Comparison of ENCODE assay signal across 18 mouse cellular contexts in genomic region chr13:70802849-70803248, GRCm38 (mm10). TPM values are rescaled to one million over a fixed set of nuclear protein-coding genes. Genes with fewer than 3 reads are reported as not detected.
DNase-seq lines count a peak whose midpoint lies in the region; ATAC-seq and TF ChIP-seq lines count a peak whose summit lies in the region.
"Had no signal": no experiment of that assay in that cellular context is flagged by ENCODE, and none has a peak within 500 bp of the region (broad histone marks: within the 10 kb centered on the region; RNA-seq: fewer than 3 reads in every experiment).

No protein-coding gene starts in this region.

- TF ChIP-seq CTCF in Patski (IDR thresholded peaks at IDR 0.05), result no peak

- H3K36me3 ChIP-seq in kidney, embryonic 16.5 days (ENCODE audit: insufficient read depth, low read length), result no peaks in the 10 kb centered on the region
- no peaks in the 10 kb centered on the region for H3K36me3 ChIP-seq in limb, embryonic 13.5 days
- H3K36me3 ChIP-seq in forebrain, embryonic 11.5 days (ENCODE audit: control insufficient read depth, insufficient read depth, low read length), result no peaks in the 10 kb centered on the region
- H3K36me3 ChIP-seq: embryonic facial prominence, embryonic 13.5 days; neural tube, embryonic 13.5 days had no signal

- H3K4me1 ChIP-seq in kidney, embryonic 16.5 days (ENCODE audit: insufficient read depth, low read length), result peaks cover 16% of the 10 kb centered on the region
- no peaks in the 10 kb centered on the region for H3K4me1 ChIP-seq in limb, embryonic 13.5 days
- H3K4me1 ChIP-seq in forebrain, embryonic 11.5 days (replicated peaks; ENCODE audit: control insufficient read depth, insufficient read depth, low read length), result no peaks in the 10 kb centered on the region
- H3K4me1 ChIP-seq: neural tube, embryonic 13.5 days had no signal

- POLR2A ChIA-PET in Patski (lab: Charles Lee), result no interaction called here

- no peak overlapping the region for H3K4me2 ChIP-seq in kidney, embryonic 16.5 days (replicated peaks; ENCODE audit: low read depth, low read length)
- no peak overlapping the region for H3K4me2 ChIP-seq in limb, embryonic 13.5 days (replicated peaks)
- H3K4me2 ChIP-seq in forebrain, embryonic 11.5 days (ENCODE audit: low read depth, low read length, severe bottlenecking), result no peak overlapping the region
- H3K4me2 ChIP-seq: embryonic facial prominence, embryonic 13.5 days; midbrain, embryonic 11.5 days; neural tube, embryonic 13.5 days had no signal

- no peaks in the 10 kb centered on the region for H3K27me3 ChIP-seq in Patski
- no peaks in the 10 kb centered on the region for H3K27me3 ChIP-seq in kidney, embryonic 16.5 days (ENCODE audit: insufficient read depth, low read length)
- no peaks in the 10 kb centered on the region for H3K27me3 ChIP-seq in limb, embryonic 13.5 days
- H3K27me3 ChIP-seq in forebrain, embryonic 11.5 days (ENCODE audit: control insufficient read depth, insufficient read depth, low read length), result no peaks in the 10 kb centered on the region
- H3K27me3 ChIP-seq: embryonic facial prominence, embryonic 13.5 days; neural tube, embryonic 13.5 days had no signal

- H3K9ac ChIP-seq in kidney, embryonic 16.5 days (replicated peaks; ENCODE audit: low read length), result no peak overlapping the region
- no peak overlapping the region for H3K9ac ChIP-seq in limb, embryonic 13.5 days
- no peak overlapping the region for H3K9ac ChIP-seq in forebrain, embryonic 11.5 days (ENCODE audit: low read length)
- H3K9ac ChIP-seq: embryonic facial prominence, embryonic 13.5 days; neural tube, embryonic 13.5 days had no signal

- peak overlapping the region; percentile 84 for H3K27ac ChIP-seq in kidney, embryonic 16.5 days (ENCODE audit: low read length)
- peak overlapping the region; percentile 17; the same call in 1 of the 2 replicates for H3K27ac ChIP-seq in limb, embryonic 13.5 days
- no peak overlapping the region for H3K27ac ChIP-seq in forebrain, embryonic 11.5 days (ENCODE audit: low read depth, low read length)
- H3K27ac ChIP-seq: embryonic facial prominence, embryonic 13.5 days; neural tube, embryonic 13.5 days had no signal

- in situ Hi-C loops in Patski (cut with MboI; ENCODE audit: low pct_unique_long_range_greater_than_20kb), result loop anchor here (5.0 kb wide), 1 partner anchor 34 kb away; no protein-coding TSS in a partner anchor

- no peak overlapping the region for H3K4me3 ChIP-seq in kidney, embryonic 16.5 days (ENCODE audit: low read length)
- no peak overlapping the region for H3K4me3 ChIP-seq in limb, embryonic 13.5 days
- no peak overlapping the region for H3K4me3 ChIP-seq in forebrain, embryonic 11.5 days (ENCODE audit: low read depth, low read length)
- H3K4me3 ChIP-seq: embryonic facial prominence, embryonic 13.5 days; neural tube, embryonic 13.5 days had no signal

- DNase-seq in Patski (ENCODE audit: low read depth, low spot score), result peak; percentile 93
- peak; percentile 55 for DNase-seq in kidney, adult 11 months
- no peak for DNase-seq in forebrain, embryonic 11.5 days (ENCODE audit: low spot score)
- no peak for DNase-seq in thymus, adult 18-20 months
- DNase-seq: adrenal gland, adult 8-10 months; cerebellum, adult 11 months; cerebellum, postnatal 10 days; liver; right cerebral cortex, postnatal 14 days; thymus, adult 2 months had no signal

- peak; percentile 46 for ATAC-seq in Patski
- ATAC-seq in kidney, embryonic 16.5 days (ENCODE audit: low FRiP score, low TSS enrichment), result peak; percentile 91
- no peak for ATAC-seq in limb, embryonic 13.5 days (ENCODE audit: low FRiP score, low read depth)
- no peak for ATAC-seq in forebrain, embryonic 11.5 days (replicated peaks; ENCODE audit: low FRiP score)
- ATAC-seq in activated CD4-positive, CD25-positive, alpha-beta regulatory T cell, adult 4 months, result no peak
- ATAC-seq: CD4-positive, CD25-positive, alpha-beta regulatory T cell, adult 4 months; lung, postnatal 0 days had no signal

- CTCF ChIA-PET in Patski (lab: Charles Lee), result interaction anchor here (1.0 to 1.4 kb wide), 2 partner anchors 18 to 35 kb away, joined by 3 to 4 read pairs; no protein-coding TSS in a partner anchor

- WGBS in kidney, embryonic 16.5 days, result 46% methylated on average over 1 of the region's 1 CpGs
- 68% methylated on average over 1 of the region's 1 CpGs for WGBS in limb, embryonic 13.5 days
- WGBS in forebrain, embryonic 11.5 days, result 70% methylated on average over 1 of the region's 1 CpGs

- H3K9me3 ChIP-seq in kidney, embryonic 16.5 days (ENCODE audit: low read length), result no peaks in the 10 kb centered on the region
- H3K9me3 ChIP-seq in limb, embryonic 13.5 days, result no peaks in the 10 kb centered on the region
- no peaks in the 10 kb centered on the region for H3K9me3 ChIP-seq in forebrain, embryonic 11.5 days (ENCODE audit: control insufficient read depth, low read length)
- H3K9me3 ChIP-seq: embryonic facial prominence, embryonic 13.5 days; neural tube, embryonic 13.5 days had no signal

RNA-seq across cellular contexts. Expression of gene Adamts16, which starts 38.8 kb away (rescaled TPM):
- polyA plus RNA-seq in Patski (2021), result 0.05 TPM
- polyA plus RNA-seq in kidney, embryonic 16.5 days (2015; fragmentation: Nextera tagmentation; extraction: Ambion mirVana), result 18.9 and 19.6 TPM in 2 replicates
- 1.9 and 2.1 TPM in 2 replicates for polyA plus RNA-seq in limb, embryonic 13.5 days (2015; fragmentation: Nextera tagmentation; extraction: Ambion mirVana)
- polyA plus RNA-seq in forebrain, embryonic 11.5 days (2014; fragmentation: Nextera tagmentation; extraction: Ambion mirVana), result 0.11 TPM in 1 of 2 replicates, not detected in the other
- under 1 TPM in 1 of 2 experiments, not detected in 1; 0.17 TPM for polyA plus RNA-seq in activated CD4-positive, CD25-positive, alpha-beta regulatory T cell, adult 4 months (2017; shearing (Covaris generic))
- polyA plus RNA-seq: CD4-positive, CD25-positive, alpha-beta regulatory T cell, adult 4 months; lung, postnatal 0 days had no signal

Comparison
In these comparisons a context has a peak if more than half of its experiments do, and no peak if none do; other contexts are left out.
1. ATAC-seq: peak in Patski (single experiment) and kidney, embryonic 16.5 days (single experiment); none in limb, embryonic 13.5 days (single experiment), forebrain, embryonic 11.5 days (single experiment) and activated CD4-positive, CD25-positive, alpha-beta regulatory T cell, adult 4 months (single experiment).
2. DNase-seq: peak in Patski (single experiment) and kidney, adult 11 months (single experiment); none in forebrain, embryonic 11.5 days (single experiment) and thymus, adult 18-20 months (0 of 2).